Mouse (Mus musculus) cerebellum, postnatal 36 days (tissue): Measurements from ENCODE around the gene 5730480H06Rik.
A peak's percentile ranks its signal among the peaks of the same experiment; 100 is the strongest.

Source experiments
- DNase-seq, 2 experiments: peaks; one replicate each; pipeline ENCODE4 v3.0.0; 2021 to 2022; ENCODE audit warnings: mixed read lengths in 2 of 2

Gene 5730480H06Rik

DNA sequence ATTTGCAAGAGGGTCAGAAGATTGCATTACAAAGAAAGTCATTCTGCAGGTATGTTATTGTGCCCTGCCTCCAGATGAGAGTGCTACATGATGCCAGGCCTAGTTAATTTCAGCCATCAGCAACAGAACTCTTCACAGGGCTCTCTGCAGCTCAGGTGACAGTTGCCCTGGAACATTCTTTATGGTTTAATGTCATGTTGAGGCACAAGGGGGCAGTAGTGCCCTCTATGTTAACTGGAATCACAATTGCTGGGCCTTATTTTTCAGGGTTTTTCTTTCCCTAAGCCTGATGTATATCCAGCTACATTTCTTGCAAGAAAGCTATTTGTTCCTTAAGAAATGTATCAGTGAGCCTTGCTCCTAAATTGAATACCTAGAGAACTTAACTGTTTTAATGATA is 102.7 kb downstream of the 5730480H06Rik start:
- DNase-seq, result peak; percentile 34 to 61

DNA sequence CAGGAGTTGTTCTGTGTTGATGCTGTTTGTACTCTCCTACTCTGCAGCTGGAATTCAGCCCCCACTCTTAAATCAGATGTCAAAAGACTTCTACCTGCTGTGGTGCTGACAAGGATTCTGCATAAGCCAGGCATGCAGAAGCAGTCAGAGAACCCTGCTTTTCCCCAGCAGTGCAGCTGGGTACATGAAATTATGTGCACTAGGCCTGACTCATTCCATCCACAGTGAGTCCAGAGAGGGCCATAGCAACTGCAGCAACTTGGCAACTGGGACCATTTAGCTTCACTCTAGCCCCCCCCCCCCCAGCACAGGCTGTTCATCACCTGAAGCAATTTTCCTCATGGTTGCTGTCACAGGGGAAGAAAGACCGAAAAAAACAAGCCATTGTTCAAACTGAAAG is 121.1 kb downstream of the 5730480H06Rik start:
- no peak for DNase-seq

DNA sequence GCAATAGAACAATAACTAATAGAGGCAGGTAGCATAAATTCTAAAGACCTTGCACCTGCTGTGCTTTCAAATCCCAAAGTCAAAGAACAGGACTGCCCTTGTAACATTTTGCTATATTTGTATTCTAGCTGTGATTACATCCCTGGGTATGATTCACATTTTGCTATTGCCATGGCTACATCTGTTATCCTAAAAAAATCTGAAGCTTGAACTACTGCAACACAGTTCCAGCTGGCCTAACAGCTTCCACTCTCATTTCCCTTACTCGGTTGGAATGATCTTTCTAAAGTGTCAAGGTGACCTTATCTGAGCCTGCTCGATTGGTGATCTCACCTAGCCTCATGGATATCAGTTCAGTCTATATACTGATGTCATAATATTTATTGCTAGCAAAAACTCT is 132.5 kb downstream of the 5730480H06Rik start:
- no peak for DNase-seq
